Mouse (Mus musculus): ENCODE measurements around the gene Clk1. TPM values are rescaled to one million over a fixed set of nuclear protein-coding genes. Genes with fewer than 3 reads are reported as not detected.

Gene Clk1
- total RNA-seq, 2 experiments from 2014 or later = 59.6 to 68.2 TPM

- intact Hi-C loops (cut with DNase I) = no loop called here
- no peak for DNase-seq
Measured at GRCm38 (mm10) chr1:58362296-58362695, 61.6 kb downstream of the Clk1 start.

Other genes with a start within 250 kb of the Clk1 start
- gene Aox4, start 213.7 kb downstream of the Clk1 start, total RNA-seq (2021) = not detected
- not detected for gene Aox2, start 145.7 kb downstream of the Clk1 start, total RNA-seq (2021)
- 10 to 100 TPM; 73.7 to 74.5 TPM for gene Bzw1, start 31.2 kb downstream of the Clk1 start, total RNA-seq (2021)
- 10 to 100 TPM in 1 of 2 experiments, 1 to 10 TPM in 1; 10.0 to 12.6 TPM for gene Nif3l1, start 21.1 kb upstream of the Clk1 start, total RNA-seq (2021)
- 10 to 100 TPM; 13.8 to 17.0 TPM for gene Ppil3, start 21.4 kb upstream of the Clk1 start, total RNA-seq (2021)
- 10 to 100 TPM; 10.7 to 11.2 TPM for gene Orc2, start 81.0 kb upstream of the Clk1 start, total RNA-seq (2021)
- gene Fam126b, start 162.3 kb upstream of the Clk1 start, total RNA-seq (2021) = 10 to 100 TPM; 15.4 to 16.8 TPM
- gene Ndufb3, start 162.3 kb upstream of the Clk1 start, total RNA-seq (2021) = 100 to 1,000 TPM; 300 to 304 TPM

Data from heart, postnatal 36 days (tissue).